Mouse (Mus musculus) common myeloid progenitor, adult 5-6 weeks (primary cell): ENCODE measurements around the gene Smu1. TPM values are rescaled to one million over a fixed set of nuclear protein-coding genes. Genes with fewer than 3 reads are reported as not detected.

ENCODE experiments used
- ATAC-seq: replicated peaks from 2 replicates; pipeline ENCODE4 v1.8.0; 2016; ENCODE audit warnings: low read depth, mild to moderate bottlenecking, moderate TSS enrichment, inconsistent platforms; ENCODE audit not compliant: poor library complexity, severe bottlenecking
- total RNA-seq: library from RNA; stranded (forward); fragments of 200-1000, 187-1606 nt; gene quantifications from 2 replicates; pipeline ENCODE4 v1.2.3, GENCODE M21; 2017

The Smu1 gene
- total RNA-seq, 1 experiment from 2014 or later, result 126 TPM

DNA sequence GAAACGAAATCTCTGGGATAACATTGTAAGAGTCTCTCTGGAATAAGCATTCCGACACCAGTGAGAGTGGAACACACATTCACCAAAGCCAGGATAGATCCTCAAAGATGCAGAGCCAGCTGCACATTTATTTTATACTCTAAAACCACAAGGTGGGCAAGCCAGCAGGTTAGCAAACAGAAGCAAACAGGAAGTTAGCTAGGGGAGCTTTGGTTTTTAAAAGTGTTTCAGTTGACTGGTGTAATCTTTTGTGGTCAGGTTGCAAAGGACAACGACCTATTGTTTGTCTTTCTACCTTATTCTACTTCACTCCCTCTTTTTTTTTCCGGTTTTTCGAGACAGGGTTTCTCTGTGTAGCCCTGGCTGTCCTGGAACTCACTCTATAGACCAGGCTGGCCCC lies 2.2 kb upstream of the Smu1 start:
- ATAC-seq, result no peak

DNA sequence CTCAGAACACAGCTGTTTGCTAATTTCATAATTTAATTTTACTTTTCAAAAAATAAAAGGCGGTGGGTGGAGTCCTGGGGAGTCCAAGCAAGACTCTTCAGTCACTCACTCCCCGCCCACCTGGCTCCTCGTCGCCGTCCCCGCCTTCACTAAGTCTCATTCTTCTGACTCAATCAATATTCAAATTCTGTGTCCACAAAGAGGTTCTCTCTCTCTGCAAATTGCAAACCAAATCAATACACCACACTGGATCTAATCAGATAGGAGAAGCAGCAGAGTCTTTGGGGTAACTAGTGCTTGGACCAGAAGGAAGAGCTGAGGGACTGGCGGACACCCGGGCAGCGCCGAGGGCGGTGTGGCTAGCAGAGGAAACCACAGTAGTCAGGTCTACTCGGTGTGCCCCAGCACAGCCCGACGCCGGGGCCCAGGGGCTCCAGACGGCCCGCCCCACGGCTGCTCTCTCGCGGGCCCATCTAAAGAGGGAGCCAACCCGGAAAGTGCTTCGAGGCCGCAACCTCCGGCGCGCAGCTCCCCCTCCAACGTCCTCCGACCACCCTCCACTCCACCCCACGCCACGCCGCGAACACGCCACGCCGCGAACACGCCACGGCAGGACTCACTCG lies 455 bp downstream of the Smu1 start:
- ATAC-seq, result peak; percentile 51

- ATAC-seq, result no peak
Measured at GRCm38 (mm10) chr4:40735351-40735750, 22.4 kb downstream of the Smu1 start.

GRCm38 (mm10) chr4:40731262-40731661 lies 26.5 kb downstream of the Smu1 start:
- no peak for ATAC-seq

GRCm38 (mm10) chr4:40727247-40727646 lies 30.5 kb downstream of the Smu1 start:
- ATAC-seq, result no peak

GRCm38 (mm10) chr4:40725554-40725953 lies 32.2 kb downstream of the Smu1 start:
- ATAC-seq, result no peak

GRCm38 (mm10) chr4:40725141-40725540 lies 32.6 kb downstream of the Smu1 start:
- ATAC-seq, result no peak

- peak; percentile 57 for ATAC-seq
Measured at GRCm38 (mm10) chr4:40722687-40723460, 34.8 kb downstream of the Smu1 start.

GRCm38 (mm10) chr4:40722011-40722666 lies 35.6 kb downstream of the Smu1 start, which contains the start of gene Dnaja1:
Gene Dnaja1 (plus strand): TSS chr4:40722150.
- peak; percentile 68 for ATAC-seq

- peak; percentile 17 for ATAC-seq
Measured at GRCm38 (mm10) chr4:40720910-40721309, 36.8 kb downstream of the Smu1 start.

DNA sequence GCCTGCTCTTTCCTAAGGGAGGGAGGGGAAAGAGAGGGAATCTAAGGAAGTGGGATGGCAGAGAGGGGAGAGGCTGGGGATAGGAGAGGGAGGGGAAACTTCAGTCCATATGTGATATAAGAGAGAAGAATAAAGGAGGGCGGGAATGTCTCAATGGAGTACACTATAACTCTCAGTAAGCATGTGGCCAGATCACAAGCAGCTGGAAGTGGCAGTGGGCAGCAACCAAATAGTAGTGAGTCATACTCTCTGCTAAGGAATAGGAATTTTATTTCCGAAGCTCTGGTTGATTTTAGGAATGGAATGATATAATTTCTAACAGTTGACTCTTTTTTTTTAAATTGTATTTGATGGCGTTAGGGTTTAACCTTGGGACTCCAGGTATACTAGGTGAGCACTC lies 40.6 kb downstream of the Smu1 start:
- no peak for ATAC-seq

DNA sequence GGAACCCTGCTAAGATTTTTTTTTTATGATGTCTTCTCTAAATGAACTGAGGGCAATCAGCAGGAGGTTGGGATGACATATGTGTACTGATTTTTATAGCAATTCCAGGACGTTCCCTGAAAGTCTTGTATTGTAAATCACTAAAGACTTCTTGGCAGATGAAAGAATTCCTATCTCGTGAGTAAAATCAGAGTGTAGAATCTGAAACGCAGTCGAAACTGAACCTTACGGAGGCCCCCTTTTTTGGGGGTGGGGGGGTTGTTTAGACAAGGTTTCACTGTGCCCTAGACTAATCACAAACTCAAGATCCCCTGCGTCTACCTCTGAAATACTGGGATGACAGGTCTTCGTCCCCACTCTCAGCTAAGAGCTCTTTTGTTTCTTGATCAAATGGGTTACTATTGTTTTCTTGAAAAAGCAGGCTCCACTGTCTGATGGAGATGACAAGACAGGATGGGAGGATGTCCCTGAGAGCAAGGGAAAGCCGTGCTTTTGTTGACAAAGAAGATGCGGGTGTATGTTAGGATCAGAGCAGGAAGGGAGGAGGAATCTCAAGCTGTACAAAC lies 53.9 kb downstream of the Smu1 start:
- ATAC-seq, result no peak

DNA sequence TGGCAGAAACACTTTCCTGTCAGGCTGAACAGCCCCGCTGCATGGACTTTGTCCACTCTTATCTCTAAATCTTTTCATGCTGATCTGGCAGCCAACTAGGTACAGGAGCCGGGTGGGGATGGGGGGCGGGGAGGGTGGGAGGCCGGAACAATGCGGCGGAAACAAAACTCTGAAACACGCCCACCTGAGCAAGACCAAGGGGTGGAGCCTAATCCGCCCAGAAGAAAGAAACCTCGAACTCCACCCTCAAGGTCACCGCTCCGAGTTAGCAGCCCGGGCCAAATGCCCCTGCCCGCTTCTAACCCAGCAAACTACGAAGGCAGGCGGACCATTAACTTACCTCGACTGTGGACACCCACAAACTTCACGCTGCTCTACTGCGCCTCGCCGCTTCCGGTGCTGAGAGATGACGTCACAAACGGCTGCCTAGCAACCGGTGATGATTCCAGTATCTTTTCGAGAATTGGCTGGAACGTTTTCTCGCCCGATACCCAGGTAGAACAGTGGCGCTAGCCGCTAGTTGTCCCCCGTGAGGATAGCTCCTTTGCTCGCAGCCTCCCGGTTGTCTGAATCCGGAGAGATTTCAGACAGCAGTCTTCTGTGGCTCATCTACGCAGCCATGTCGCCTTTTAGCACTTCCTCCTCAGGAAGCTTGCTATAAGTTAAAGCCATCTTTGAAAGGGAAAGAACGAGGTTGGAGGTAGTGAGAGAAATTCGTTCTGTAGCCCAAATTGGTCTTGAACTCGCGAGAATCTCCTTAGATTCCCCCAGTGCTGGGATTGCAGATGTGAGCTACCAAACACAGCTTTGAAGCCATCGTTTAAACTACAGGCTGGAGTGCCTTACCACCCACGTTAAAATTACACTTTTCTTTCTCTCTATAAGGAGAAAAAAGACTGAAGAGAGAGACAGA lies 54.7 kb downstream of the Smu1 start, which contains the start of gene Aptx:
Gene Aptx (minus strand): TSS at position 398 of the 913 bp plus-strand sequence.
- ATAC-seq, result peak; percentile 95

DNA sequence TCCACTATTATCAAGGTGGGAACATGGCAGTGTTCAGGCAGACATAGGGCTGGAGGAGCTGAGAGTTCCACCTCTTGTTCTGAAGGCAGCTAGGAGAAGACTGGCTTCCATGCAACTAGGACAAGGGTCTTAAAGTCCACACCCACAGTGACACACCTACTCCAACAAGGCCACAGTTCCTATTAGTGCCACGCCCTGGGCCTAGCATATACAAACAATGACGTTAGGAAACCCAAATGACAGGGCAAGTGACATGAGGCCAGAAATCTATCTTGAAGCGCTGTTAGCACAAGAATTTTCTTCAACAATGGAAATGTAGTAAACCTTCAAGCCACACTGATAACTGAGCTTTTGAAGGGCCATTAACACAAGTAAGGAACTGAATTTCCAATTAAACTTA lies 55.9 kb downstream of the Smu1 start:
- no peak for ATAC-seq

GRCm38 (mm10) chr4:40700216-40700615 lies 57.5 kb downstream of the Smu1 start:
- ATAC-seq, result no peak

DNA sequence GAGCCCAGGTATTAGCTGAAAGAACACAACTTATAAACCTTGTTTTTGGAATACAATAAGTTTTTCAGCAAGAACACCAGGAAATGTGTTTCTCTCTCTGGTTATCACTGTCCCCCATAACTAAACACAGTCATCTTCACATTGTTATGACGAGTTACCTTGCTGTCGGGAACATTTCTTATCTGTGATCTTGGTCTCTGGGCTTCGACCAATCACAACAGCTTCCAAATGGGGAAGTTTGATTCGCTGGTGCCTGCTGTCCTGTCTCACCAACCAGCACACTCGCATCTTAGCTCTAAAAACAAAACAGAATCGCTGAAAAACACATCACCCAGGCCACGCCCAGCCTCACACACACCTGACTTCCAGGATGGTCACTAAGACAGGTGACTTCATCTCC lies 60.7 kb downstream of the Smu1 start:
- no peak for ATAC-seq

DNA sequence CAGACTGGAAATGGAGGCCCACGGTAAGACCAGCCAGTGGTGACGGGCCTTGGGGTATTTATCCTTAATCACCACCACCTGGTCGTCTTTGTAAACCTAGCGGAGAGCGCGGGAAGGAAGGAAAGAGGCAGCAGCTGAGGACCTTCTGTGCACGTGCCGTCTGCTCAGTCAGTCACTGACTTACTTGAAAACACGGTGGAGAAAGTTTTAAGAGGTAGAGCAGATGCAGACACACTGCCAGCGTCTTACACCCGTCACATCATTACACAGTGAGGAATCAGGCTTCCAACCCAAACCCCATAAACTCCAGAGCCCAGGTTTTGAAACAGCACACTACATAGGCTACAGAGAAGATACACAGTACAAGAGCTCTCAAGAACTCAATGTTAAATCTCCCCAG lies 66.6 kb downstream of the Smu1 start:
- no peak for ATAC-seq
